Mouse (Mus musculus) kidney, adult 2 months (tissue): ENCODE data around the gene Fam199x.

ENCODE experiments used
- CTCF ChIP-seq: fragments of 200-500 bp; conservative IDR thresholded peaks from 2 replicates; pipeline ENCODE4 v1.5.1; 2011; ENCODE audit warnings: low read depth, mild to moderate bottlenecking, control low read depth, low read length, moderate library complexity, mixed read lengths; ENCODE audit not compliant: insufficient read depth, insufficient read length
- POLR2A ChIP-seq: fragments of 200-500 bp; IDR thresholded peaks from one replicate; pipeline ENCODE4 v1.6.1; 2011; ENCODE audit warnings: low read depth, low read length, control low read depth

- TF ChIP-seq POLR2A, result no peak
- no peak for TF ChIP-seq CTCF
These were observed 55.1 kb downstream of the Fam199x start for GRCm38 (mm10) chrX:137104531-137104930.
